Mouse (Mus musculus) forebrain, embryonic 11.5 days (tissue): ENCODE measurements at regions not wholly inside any gene's neighbourhood (a gene's known extent, or its start where the extent isn't known, plus 50 kb on each side); places are given as distances from the start of the nearest gene placed in this dataset.

Experiments used
- ATAC-seq: fragments of 200-750 bp; cut with Nextera tagmentation; replicated peaks from 2 replicates; pipeline ENCODE4 v1.8.0; 2017; ENCODE audit warnings: moderate TSS enrichment; ENCODE audit not compliant: low FRiP score
- DNase-seq: peaks from one replicate; pipeline ENCODE4 v3.0.0-alpha.2; 2017; ENCODE audit warnings: low spot score
- H3K27ac ChIP-seq: fragments of 300-500 bp; sonication (generic); 2 replicates; pipeline ENCODE4 v1.5.1; 2014; ENCODE audit warnings: low read depth, low read length
- H3K27me3 ChIP-seq: fragments of 300-500 bp; sonication (generic); 2 replicates; pipeline ENCODE4 v1.6.1; 2014; ENCODE audit warnings: mild to moderate bottlenecking, low read length, mixed read lengths; ENCODE audit not compliant: control insufficient read depth, insufficient read depth
- H3K36me3 ChIP-seq: fragments of 300-500 bp; sonication (generic); 2 replicates; pipeline ENCODE4 v1.6.1; 2014; ENCODE audit warnings: mild to moderate bottlenecking, low read length, moderate library complexity, mixed read lengths; ENCODE audit not compliant: control insufficient read depth, insufficient read depth
- H3K4me1 ChIP-seq: fragments of 300-500 bp; sonication (generic); replicated peaks from 2 replicates; pipeline ENCODE4 v1.6.1; 2014; ENCODE audit warnings: low read length, mixed read lengths; ENCODE audit not compliant: control insufficient read depth, insufficient read depth
- H3K4me2 ChIP-seq: fragments of 300-500 bp; sonication (generic); 2 replicates; pipeline ENCODE4 v1.6.1; 2014; ENCODE audit warnings: low read depth, mild to moderate bottlenecking, low read length, moderate library complexity, mixed read lengths; ENCODE audit not compliant: severe bottlenecking
- H3K4me3 ChIP-seq: fragments of 300-500 bp; sonication (generic); 2 replicates; pipeline ENCODE4 v1.5.1; 2014; ENCODE audit warnings: low read depth, low read length
- H3K9ac ChIP-seq: fragments of 300-500 bp; sonication (generic); 2 replicates; pipeline ENCODE4 v1.6.1; 2014; ENCODE audit warnings: low read length
- H3K9me3 ChIP-seq: fragments of 300-500 bp; sonication (generic); 2 replicates; pipeline ENCODE4 v1.6.1; 2016; ENCODE audit warnings: low read length, mixed read lengths; ENCODE audit not compliant: control insufficient read depth
- WGBS: fragments of 180-500 bp; shearing (Covaris S2); extraction: QIAGEN DNeasy Blood & Tissue Kit; methylation state at CpG from one replicate; pipeline ENCODE4 v1.1.7; 2014; 5-methylcytosine and 5-hydroxymethylcytosine counted together

DNA sequence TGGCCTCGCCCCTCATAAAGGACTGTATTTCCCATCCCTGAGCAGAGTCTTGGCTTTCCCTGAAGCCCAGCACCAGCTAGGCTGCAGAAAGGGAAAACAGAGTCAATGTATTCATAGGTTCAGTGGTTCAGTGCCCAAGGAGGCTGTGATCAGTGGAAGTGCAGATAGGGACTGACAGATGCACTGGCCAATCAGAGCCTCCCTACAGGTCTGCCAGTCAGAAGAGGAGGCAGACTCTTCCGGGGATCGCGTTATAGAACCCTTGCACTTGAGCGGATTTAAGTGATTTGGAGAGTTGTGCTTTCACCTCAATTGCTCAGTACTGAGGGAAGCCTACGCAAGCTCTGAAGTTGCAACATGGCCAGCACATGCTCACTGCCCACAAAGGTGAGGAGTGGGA lies 153.9 kb downstream of the BC005561 start:
- DNase-seq: peak; percentile 16
- Histone ChIP-seq H3K4me2 (no peak overlapping the region), H3K27ac (no peak overlapping the region), H3K9me3 (peaks cover 7% of the 10 kb centered on the region; the same call in 1 of the 2 replicates), H3K9ac (no peak overlapping the region), H3K4me3 (no peak overlapping the region), H3K36me3 (no peaks in the 10 kb centered on the region), H3K4me1 (no peaks in the 10 kb centered on the region), H3K27me3 (no peaks in the 10 kb centered on the region)
- no peak for ATAC-seq
- 86% methylated on average over 6 of the region's 6 CpGs for WGBS
